Mouse (Mus musculus) skeletal muscle tissue, adult 2 months (tissue): ENCODE data around the gene Als2.

Experiments
- DNase-seq: peaks from one replicate; pipeline ENCODE4 v3.0.0-alpha.2; 2012; ENCODE audit warnings: low read depth, low spot score

Gene Als2

DNA sequence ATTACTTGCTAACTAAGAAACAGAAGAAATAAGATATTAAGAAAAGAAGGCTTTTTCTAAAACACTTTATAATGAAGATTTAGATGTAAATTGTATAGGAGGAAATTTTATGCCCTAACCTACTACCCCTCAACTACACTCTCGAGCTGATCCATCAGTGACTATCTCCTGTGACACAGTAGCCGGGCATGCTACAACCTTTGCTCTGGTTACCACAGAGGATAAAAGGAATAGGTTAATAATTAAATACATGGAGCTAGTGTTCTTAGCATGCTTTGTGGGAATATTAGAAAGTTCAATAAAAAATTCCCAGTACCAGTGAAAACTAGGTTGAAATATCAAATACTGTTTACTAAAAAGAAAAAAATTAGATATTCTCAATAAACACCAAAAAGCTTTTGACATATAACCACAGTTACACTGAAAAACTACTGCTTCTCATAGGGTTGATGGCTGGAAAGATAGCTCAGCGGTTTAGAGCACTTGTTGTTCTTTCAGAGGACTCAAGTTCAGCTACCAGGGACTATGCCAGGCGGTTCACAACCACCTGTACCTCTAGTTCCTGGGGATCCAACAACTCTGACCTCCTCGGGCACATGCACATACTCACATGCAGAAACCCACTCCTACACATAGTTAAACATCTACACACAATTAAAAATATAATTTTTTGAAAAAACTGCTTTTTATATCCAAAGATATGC is 24.8 kb downstream of the Als2 start:
- DNase-seq = no peak

DNA sequence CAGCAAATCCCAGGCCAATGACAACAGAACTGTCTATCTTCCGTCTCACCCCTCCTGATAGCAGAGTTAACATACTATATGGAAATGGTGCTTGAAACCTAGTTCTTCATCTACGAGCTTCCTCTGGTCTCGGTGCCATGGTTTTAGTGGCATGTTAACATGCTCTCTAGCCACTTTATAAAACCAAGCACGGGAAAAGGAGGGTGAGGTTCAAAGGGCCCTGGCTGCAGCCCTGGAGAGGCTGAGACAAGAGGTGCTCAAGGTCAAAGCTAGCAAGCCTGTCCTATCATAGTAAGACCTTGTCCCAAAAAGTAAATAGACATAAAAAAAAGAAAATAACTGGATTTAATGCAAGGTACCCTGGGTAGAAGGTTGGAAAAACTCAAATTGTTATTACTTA is 25.4 kb downstream of the Als2 start:
- DNase-seq = no peak

DNA sequence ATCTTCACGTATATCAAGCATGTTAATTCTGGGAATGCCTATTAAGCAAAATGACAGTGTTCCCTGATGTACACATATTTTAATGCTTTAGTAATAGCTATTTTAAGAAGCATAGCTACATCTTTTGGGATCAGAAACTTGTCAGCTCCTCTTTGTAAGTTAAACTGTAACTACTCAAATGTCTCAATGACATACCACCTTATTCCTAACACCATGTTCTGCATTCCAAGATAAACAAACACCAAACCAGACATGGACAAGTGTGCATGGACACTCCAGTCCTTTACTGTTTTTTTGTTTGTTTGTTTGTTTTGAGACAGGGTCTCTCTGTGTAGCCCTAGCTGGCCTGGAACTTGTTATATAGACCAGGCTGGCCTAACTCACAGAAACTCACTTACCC is 28.7 kb downstream of the Als2 start:
- DNase-seq = no peak

DNA sequence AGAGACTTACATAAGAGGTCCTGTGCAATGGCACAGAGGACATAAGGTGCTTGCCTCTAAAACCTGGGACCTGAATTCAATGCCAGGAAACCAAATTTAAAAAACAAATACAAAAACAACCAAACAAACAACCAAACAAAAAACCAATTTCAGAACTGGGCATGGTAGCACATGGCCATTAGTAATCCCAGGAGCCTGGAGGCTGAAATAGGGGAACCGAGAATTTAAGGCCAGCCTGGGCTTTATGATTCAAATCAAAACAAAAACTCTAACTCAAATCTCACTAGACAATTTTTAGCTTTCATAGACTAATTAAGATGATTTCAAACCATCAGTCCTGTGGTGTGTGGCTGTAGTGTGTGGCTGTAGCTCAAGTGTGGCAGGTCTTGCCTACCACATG is 32.5 kb downstream of the Als2 start:
- DNase-seq = no peak

DNA sequence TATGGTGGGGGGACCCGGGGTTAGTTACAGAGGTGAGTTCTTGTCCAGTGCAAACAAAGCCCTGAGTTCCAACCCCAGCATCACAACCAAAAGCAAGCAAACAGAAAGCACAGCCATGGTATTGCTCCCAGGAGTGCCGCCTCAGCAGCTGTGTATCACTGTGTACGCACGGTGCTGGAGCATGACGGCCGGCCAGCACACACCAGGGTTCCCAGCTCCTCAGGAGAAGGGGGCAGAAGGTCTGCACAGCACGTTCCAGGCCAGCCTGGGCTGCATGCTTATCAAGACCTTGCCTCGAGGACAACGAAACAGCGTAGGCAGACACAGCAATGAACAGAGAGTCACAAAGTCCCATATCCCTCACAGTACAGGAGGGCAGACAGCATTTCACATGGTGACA is 34.7 kb downstream of the Als2 start:
- DNase-seq = no peak

DNA sequence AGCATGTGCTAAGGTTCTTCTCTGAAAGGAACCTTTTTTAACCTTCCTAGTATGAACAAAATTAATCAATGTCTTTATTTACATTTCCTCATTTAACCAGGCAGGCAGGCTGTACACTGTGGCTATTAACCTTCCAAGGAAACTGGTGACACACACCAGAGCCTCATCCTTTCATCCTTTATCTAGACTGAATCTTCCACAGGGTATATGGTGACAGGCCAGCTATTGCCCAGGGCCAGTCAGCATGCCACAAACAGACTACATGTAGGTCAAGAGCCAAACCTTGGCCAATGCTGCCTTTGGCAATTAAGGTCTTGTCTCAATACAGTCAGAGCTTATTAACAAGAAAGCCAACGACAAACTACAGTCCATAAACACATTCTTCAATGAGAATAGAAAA is 35.5 kb downstream of the Als2 start:
- no peak for DNase-seq

DNA sequence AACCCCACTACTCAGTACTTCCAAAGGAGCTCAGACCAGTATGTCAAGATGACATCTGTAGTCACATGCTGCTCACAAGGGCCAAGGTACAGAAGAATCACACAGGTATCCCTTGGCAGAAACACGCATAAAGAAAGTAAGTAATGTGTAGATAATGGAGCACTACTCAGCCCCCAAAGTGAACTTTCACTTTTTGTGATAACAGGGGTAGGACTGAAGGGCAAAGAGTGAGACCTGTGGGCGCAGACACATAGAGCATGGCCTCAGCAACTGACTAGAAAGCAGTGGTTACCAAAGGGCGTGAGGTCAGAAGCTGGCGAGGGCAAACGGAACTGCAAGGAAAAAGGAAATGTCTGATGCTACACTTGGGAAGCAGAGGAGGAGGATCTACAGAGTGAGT is 36.1 kb downstream of the Als2 start:
- DNase-seq = no peak

DNA sequence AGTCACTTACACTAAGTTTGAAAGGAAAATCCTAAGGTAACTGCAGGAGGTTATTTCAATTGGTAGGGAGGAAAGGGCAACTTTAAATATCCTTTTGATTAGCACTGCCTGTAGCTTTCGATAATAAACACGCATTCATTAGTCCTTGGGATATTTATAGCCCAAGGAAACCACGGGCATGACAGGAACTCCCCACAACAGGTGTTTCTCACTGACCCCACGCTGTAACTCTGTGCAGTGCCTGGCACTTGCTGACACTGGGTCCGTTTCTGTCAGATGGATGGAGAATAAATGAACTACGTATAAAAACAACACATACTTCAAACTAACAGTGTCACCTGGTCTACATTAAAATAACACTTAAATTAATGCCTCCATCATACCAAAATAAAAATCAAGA is 42.1 kb downstream of the Als2 start:
- DNase-seq = no peak

DNA sequence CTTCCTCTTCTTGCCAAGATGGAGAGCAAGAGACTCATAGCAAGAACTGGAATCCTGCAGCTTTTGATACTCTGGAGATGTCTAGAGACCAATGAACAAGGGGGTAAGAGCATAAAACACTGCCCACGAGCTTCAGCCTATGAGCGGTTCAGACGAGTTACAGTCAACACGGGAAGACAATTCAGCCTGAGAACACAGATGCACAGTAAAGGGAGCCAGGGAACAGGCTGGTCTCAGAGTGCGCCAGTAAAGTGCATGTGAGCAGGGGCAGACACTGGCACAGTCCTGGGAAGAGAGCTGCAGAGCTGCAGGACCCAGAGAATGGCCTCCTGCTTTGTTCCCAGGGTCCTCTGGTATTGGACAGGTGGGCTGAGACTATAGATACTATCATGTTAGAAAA is 49.2 kb downstream of the Als2 start:
- DNase-seq = no peak

DNA sequence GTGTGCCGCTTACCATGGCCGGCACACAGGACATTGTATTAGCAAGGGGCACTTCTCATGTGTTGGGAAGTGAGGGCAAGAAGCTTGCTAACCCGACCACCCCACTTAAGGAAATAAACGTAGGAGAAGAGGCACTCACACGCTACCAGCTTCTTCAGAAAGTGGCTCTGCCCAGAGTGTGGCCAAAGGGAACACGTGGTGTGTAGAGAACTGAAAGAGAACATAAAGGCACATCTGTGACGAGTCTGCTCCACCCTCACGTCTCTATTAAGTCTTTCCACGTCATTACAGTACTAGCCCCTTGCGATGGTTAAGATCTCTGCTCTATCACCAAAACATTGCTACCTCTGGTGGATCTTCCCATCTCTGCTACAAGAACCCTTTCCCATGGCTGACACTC is 50.7 kb downstream of the Als2 start:
- no peak for DNase-seq

DNA sequence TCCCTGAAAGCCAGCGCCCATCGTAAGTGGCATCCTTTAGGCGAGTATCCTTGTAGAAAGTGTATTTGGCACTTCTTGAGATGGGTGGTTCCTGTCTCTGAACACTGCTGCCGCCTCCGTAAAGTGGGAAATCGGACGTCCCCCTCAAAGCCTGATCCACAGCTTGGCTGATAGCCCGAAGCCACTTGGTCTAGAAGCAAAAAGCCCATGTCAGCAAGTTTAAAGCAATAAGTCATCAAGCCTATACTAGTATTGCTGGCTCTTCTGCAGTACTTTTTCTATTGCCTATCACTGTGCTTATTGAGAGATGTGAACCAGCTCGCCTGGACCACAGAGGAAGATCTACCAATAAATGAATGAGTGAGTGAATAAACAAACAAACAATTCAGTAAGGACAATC is 51.6 kb downstream of the Als2 start:
- DNase-seq = no peak

DNA sequence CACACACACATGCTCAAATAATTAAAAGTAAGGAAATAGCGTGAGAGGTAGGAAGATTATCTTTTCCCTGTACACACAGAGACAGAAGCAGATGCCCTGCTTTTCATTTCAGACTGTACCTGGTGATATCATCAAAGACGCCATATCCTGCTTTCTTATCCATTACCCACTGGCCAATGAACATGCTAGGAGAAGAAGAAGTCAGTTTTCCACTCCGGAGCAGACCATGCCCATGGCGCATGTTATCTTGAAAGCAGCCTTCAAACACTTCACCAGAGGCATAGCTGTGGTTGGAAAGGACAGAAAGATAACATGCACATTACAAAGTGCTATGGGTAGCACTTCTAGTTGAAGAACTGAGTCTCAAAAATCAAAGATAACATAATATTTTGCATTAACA is 54.0 kb downstream of the Als2 start:
- no peak for DNase-seq

DNA sequence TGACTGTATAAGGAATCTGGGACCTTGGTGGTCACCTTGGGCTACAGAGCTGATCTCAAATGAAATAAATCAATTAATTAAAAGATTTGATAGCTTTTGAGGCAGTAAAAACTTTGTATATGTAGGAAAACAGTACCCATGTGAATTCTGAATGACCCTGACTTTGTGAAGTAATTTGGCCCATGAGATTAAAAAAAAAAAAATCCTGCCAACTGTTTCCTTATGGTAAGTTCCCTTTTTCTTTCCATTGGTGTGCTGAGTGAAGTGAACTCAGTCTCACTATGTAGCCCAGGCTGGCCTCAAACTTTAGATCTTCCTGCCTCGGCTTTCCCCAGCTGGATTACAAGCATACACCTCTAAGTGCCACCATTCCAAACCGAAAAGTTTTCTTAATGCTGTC is 54.7 kb downstream of the Als2 start:
- DNase-seq = no peak

DNA sequence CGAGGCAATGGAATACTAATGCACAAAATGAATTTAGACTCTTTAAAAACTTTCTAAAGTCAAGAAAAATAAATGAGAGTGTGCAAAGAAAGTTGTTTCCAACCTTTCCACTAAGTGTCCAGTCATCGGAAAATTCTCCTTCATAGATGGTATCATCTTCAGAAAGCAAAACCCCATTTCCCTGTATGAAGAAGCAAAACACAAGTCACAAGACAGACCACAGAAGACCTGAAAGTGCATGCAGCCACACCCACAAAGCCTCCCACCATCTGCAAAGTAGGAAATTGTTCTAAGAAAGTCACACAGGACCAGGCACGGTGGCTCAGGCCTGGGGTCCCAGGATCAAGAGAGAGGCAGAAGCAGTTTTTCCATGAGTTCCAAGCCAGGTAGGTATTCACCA is 57.0 kb downstream of the Als2 start:
- DNase-seq = no peak

DNA sequence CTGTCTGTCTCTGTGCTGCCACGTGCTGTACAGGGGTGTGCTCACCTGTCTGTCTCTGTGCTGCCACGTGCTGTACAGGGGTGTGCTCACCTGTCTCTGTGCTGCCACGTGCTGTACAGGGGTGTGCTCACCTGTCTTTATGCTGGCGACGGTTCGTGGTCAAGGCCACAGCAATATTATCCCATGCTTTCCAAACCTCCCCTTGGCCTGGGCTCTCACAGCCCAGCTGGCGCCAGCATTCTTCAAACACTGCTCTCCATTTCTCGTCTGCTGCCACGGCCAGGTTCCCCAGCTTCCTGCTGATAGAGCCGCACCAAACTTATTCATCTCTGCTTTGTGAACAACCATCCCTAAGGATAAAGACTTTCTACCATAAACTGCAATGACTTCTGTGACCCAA is 58.6 kb downstream of the Als2 start:
- no peak for DNase-seq

DNA sequence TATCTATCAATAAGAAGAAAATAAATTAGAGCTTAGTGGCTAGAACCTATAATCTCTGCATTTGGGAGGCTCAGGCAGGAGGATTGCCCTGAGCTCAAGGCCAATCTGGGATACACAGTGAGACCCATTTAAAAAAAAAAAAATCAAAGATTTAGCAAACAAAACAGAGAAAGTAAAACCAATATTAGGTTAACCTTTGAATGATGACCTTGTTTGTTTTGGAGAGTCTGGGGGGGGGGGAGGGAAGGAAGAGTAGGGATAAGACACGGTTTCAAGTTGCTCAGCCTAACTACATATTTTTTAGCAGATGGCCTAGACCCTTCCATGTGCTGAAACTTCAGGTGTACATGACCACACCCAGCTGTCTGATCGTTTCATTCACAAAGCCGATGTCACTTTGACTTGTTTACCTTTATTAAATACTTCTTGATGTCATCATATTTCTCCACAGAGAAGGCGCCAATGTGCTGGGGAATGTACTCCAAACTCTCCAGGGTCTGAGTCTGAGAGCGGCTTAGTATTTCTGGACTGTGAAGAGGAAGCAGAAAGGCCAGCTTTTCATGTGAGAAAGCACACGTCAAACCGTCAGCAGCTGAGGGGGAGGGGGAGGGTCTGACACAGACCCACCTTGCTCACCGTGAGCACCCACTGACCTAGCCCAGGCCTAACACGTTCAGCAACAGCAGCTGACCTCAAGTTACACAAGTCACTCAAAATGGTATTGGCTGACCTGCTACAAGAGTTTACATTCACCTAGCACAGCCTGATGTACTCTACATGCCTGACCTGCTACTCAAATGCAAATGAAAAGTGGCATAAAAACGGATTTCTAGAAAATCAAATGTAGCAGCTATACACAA is 62.3 kb downstream of the Als2 start:
- no peak for DNase-seq

DNA sequence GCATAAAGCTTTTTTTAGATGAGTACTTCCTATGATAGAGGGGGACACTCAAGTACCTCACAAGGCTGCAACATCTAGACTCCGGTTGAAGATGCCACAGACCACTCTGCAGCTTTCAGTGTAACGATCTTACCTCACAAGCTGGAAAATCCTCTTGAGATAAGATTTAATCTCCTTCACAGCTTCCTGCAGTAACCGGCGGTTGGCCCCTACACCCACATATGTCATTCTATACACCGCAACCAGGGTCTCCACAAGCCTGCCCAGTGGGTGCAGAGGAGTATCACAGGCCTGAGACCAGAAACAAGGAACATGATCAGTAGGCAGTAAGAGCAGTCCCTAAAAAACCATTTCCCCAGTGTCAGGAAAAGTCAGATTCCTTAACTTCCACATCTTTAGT is 64.0 kb downstream of the Als2 start:
- no peak for DNase-seq

DNA sequence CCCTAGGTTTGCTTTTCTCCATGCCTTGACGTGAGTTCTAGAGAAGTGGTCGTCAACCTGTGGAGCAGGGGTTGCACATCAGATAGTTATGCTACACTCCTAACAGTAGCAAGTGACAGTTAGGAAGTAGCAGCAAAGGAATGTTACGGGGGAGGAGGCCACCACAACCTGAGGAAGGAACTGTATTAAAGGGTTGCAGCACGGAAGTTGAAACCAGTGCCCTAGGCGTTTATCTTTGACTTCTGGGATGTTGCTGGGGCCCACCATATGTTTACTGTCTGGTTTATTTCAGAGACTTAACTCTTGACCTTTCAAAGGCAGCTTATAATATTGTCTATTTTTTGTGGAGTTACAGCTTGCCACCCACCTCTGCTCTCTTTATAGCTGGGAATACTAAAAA is 65.2 kb downstream of the Als2 start:
- DNase-seq = no peak

DNA sequence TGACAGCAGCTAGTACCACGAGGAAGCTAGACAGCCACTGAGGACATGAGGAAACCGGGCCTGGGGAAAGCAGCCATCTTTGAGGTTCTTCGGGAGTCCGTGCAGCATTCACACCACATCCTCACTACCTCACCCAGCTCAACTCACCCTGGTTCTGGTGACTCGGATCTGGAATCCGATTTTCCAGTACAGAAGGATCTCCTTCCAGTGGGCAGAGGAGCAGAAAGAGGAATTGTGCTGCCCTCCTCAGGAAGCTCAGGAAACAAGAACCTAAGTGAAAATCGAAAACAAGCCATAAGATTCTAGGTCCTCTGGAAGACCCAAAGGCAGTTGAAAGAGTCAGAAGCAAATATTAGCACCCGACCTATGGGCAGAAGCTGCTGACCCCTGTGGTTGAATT is 66.7 kb downstream of the Als2 start:
- DNase-seq = no peak

DNA sequence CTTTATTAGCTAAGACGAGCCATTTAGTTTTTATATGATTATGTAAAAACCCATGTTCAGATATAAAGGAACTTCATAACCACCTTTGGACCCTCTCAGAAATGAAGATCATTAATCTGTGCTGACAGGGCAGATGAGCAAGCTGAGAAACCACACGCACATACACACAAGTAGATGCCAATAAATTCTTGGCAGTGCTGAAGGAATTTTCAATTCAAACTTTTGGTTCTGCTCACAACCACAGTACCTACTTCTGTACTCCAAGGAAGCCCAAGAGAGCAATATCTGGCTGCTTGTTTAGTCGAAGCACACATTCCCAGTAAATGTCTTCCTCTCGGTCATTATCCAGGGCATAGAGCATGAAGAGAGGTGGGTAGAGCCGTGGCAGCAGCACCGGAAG is 67.4 kb downstream of the Als2 start:
- no peak for DNase-seq

DNA sequence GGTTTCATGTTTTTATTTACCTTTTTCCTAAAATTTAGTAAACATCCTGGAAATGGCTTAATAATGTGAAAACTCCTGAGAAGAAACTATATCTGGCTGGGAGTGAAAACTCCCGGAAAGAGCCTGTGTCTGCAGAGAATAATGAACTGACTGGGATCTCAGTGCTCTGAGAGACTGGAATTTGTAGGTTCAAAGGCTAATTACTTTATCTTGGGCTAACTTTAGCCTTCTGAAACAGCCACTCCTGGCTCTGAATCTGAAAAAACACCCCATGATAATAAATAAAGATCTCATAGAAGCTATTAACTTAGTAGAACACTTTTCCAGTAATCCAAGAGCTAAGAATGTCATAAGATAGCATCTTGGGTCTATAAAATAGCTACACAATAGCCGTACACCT is 68.5 kb downstream of the Als2 start:
- DNase-seq = no peak

DNA sequence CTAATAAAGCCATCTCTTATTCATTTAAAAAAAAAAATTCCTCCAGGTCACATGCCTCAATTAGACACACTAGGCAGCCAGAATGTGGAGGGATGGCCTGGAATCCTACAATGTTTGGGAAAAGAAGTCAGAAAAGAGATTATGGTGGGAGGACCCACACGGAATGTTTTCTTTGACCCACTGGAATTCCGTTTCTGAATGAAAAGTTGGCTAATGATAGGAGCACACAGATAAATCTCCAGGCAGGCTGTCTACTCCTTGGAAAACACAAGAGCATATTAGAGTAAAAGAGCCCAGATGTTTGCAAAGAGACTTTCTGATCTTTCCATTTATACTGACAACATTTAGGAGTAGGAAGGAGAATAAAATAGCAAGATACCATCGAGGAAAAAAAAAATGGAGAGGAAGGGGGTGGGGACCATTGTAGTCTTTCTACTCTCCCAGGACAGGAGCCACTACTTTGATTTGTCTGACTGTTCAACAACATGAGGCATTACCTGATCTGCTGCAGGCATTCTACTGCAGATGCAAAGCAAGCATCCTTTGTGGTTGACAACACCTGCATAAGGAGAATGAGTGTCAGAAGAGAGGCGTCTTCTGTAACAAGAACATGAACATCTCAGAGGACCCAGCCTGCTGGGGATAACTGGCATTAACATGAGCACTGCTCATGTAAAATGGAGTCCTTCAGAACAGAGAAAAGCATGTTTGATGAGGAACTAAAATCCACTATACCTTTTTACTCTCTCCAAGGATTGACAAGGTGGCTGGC is 69.2 kb downstream of the Als2 start:
- no peak for DNase-seq
